ENCODE assay signal across 21 mouse cellular contexts in the genomic region with DNA sequence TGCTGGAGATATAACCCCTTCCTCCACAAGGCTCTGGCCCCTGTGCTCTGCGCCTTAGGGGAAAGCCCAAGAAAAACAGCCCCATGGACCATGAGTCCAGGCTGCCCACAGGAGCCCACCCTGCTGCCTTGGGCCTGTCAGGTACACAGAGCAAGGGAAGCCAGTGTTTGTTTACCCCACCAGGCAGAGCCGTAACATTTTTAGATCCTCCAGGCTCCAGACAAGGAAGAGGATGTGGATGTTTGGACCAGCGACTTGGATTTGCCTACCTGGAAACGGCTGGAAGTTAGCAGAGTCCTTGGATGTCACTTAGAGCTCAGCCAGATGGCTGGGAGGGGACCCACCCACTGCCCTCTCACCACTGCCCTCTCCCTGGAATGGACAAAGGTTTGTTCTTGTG. TPM values are rescaled to one million over a fixed set of nuclear protein-coding genes. Genes with fewer than 3 reads are reported as not detected.
DNase-seq lines count a peak whose midpoint lies in the region; ATAC-seq and TF ChIP-seq lines count a peak whose summit lies in the region.
"Had no signal": no experiment of that assay in that cellular context is flagged by ENCODE, and none has a peak within 500 bp of the region (broad histone marks: within the 10 kb centered on the region; RNA-seq: fewer than 3 reads in every experiment).

No protein-coding gene starts in this region.

- TF ChIP-seq POLR2A in cortical plate, adult 2 months (IDR thresholded peaks at IDR 0.05; ENCODE audit: extremely low read depth, insufficient read depth, low read length): no peak

- no peak overlapping the region for H3K27ac ChIP-seq in forebrain, embryonic 12.5 days
- H3K27ac ChIP-seq in forebrain, postnatal 0 days (ENCODE audit: low read depth, low read length): no peak overlapping the region
- H3K27ac ChIP-seq in hindbrain, embryonic 10.5 days: 0 out of 2 replicates have a peak overlapping the region, but pooled peaks have one; percentile 2
- no peak overlapping the region for H3K27ac ChIP-seq in hindbrain, embryonic 14.5 days
- peak overlapping the region; percentile 50 for H3K27ac ChIP-seq in lung, embryonic 16.5 days (ENCODE audit: low read length)
- 0 out of 2 replicates have a peak overlapping the region, but pooled peaks have one; percentile 4 for H3K27ac ChIP-seq in cortical plate, adult 2 months (ENCODE audit: insufficient read depth, low read length)
- H3K27ac ChIP-seq: embryonic facial prominence, embryonic 15.5 days; heart, embryonic 15.5 days; liver, embryonic 12.5 days; stomach, embryonic 15.5 days had no signal

- H3K4me1 ChIP-seq in forebrain, embryonic 12.5 days: peaks cover 10% of the 10 kb centered on the region
- H3K4me1 ChIP-seq in forebrain, postnatal 0 days (ENCODE audit: insufficient read depth): 0 out of 2 replicates have a peak, but pooled peaks cover 6% of the 10 kb centered on the region
- H3K4me1 ChIP-seq in hindbrain, embryonic 10.5 days (replicated peaks): peaks cover 30% of the 10 kb centered on the region
- peaks cover 10% of the 10 kb centered on the region for H3K4me1 ChIP-seq in hindbrain, embryonic 14.5 days (replicated peaks; ENCODE audit: control insufficient read depth, insufficient read depth, low read length)
- H3K4me1 ChIP-seq in lung, embryonic 16.5 days (replicated peaks; ENCODE audit: control insufficient read depth, insufficient read depth, low read length): peaks cover 11% of the 10 kb centered on the region
- peaks cover 5% of the 10 kb centered on the region for H3K4me1 ChIP-seq in cortical plate, adult 2 months (ENCODE audit: control insufficient read depth, insufficient read depth, low read length)

- no peak overlapping the region for H3K4me2 ChIP-seq in forebrain, embryonic 12.5 days
- H3K4me2 ChIP-seq in forebrain, postnatal 0 days (ENCODE audit: low read depth): no peak overlapping the region
- H3K4me2 ChIP-seq in hindbrain, embryonic 14.5 days (replicated peaks): no peak overlapping the region
- no peak overlapping the region for H3K4me2 ChIP-seq in lung, embryonic 16.5 days (ENCODE audit: low read depth, low read length)
- H3K4me2 ChIP-seq: embryonic facial prominence, embryonic 15.5 days; heart, embryonic 15.5 days; limb, embryonic 12.5 days; liver, embryonic 12.5 days; stomach, embryonic 15.5 days had no signal

- WGBS in forebrain, embryonic 12.5 days: 68% methylated on average over 4 of the region's 4 CpGs
- 64% methylated on average over 4 of the region's 4 CpGs for WGBS in forebrain, postnatal 0 days
- 61% methylated on average over 4 of the region's 4 CpGs for WGBS in hindbrain, embryonic 10.5 days
- 72% methylated on average over 4 of the region's 4 CpGs for WGBS in hindbrain, embryonic 14.5 days
- 39% methylated on average over 4 of the region's 4 CpGs for WGBS in lung, embryonic 16.5 days

- TF ChIP-seq CTCF in forebrain, postnatal 0 days (IDR thresholded peaks at IDR 0.05; ENCODE audit: low read depth): no peak
- TF ChIP-seq CTCF in cortical plate, adult 2 months (IDR thresholded peaks at IDR 0.05; ENCODE audit: extremely low read depth, insufficient read depth, low read length): no peak

- H3K27me3 ChIP-seq in forebrain, embryonic 12.5 days: peaks cover 31% of the 10 kb centered on the region
- H3K27me3 ChIP-seq in forebrain, postnatal 0 days (ENCODE audit: insufficient read depth, low read length): peaks cover 4% of the 10 kb centered on the region; the same call in 1 of the 2 replicates
- peaks cover 54% of the 10 kb centered on the region for H3K27me3 ChIP-seq in hindbrain, embryonic 10.5 days (ENCODE audit: insufficient read depth, poor library complexity, severe bottlenecking)
- peaks cover 25% of the 10 kb centered on the region for H3K27me3 ChIP-seq in hindbrain, embryonic 14.5 days (ENCODE audit: control insufficient read depth, insufficient read depth, low read length)
- peaks cover 14% of the 10 kb centered on the region for H3K27me3 ChIP-seq in lung, embryonic 16.5 days (ENCODE audit: control insufficient read depth, insufficient read depth, low read depth, low read length)
- H3K27me3 ChIP-seq: Patski had no signal

- H3K9me3 ChIP-seq in forebrain, embryonic 12.5 days: no peaks in the 10 kb centered on the region
- no peaks in the 10 kb centered on the region for H3K9me3 ChIP-seq in forebrain, postnatal 0 days (ENCODE audit: low read length)
- H3K9me3 ChIP-seq in hindbrain, embryonic 10.5 days: no peaks in the 10 kb centered on the region
- no peaks in the 10 kb centered on the region for H3K9me3 ChIP-seq in hindbrain, embryonic 14.5 days (ENCODE audit: control insufficient read depth, low read length)
- H3K9me3 ChIP-seq in lung, embryonic 16.5 days (ENCODE audit: control insufficient read depth, low read length): no peaks in the 10 kb centered on the region
- H3K9me3 ChIP-seq: embryonic facial prominence, embryonic 15.5 days; heart, embryonic 15.5 days; limb, embryonic 12.5 days; liver, embryonic 12.5 days; stomach, embryonic 15.5 days had no signal

- H3K4me3 ChIP-seq in forebrain, embryonic 12.5 days (replicated peaks): no peak overlapping the region
- no peak overlapping the region for H3K4me3 ChIP-seq in forebrain, postnatal 0 days (ENCODE audit: low read depth, low read length)
- no peak overlapping the region for H3K4me3 ChIP-seq in hindbrain, embryonic 10.5 days
- H3K4me3 ChIP-seq in hindbrain, embryonic 14.5 days (replicated peaks; ENCODE audit: low read length): no peak overlapping the region
- H3K4me3 ChIP-seq in lung, embryonic 16.5 days (ENCODE audit: low read length): no peak overlapping the region
- H3K4me3 ChIP-seq in cortical plate, adult 2 months (ENCODE audit: insufficient read depth, low read length): no peak overlapping the region
- H3K4me3 ChIP-seq: embryonic facial prominence, embryonic 15.5 days; heart, embryonic 15.5 days; limb, embryonic 12.5 days; liver, embryonic 12.5 days; stomach, embryonic 15.5 days had no signal

- no peaks in the 10 kb centered on the region for H3K36me3 ChIP-seq in forebrain, embryonic 12.5 days (replicated peaks)
- no peaks in the 10 kb centered on the region for H3K36me3 ChIP-seq in forebrain, postnatal 0 days (ENCODE audit: insufficient read depth)
- no peaks in the 10 kb centered on the region for H3K36me3 ChIP-seq in hindbrain, embryonic 10.5 days
- H3K36me3 ChIP-seq in hindbrain, embryonic 14.5 days (replicated peaks; ENCODE audit: control insufficient read depth, insufficient read depth): no peaks in the 10 kb centered on the region
- no peaks in the 10 kb centered on the region for H3K36me3 ChIP-seq in lung, embryonic 16.5 days (ENCODE audit: control insufficient read depth, insufficient read depth, low read length)
- H3K36me3 ChIP-seq: embryonic facial prominence, embryonic 15.5 days; heart, embryonic 15.5 days; limb, embryonic 12.5 days; liver, embryonic 12.5 days; stomach, embryonic 15.5 days had no signal

- H3K9ac ChIP-seq in forebrain, embryonic 12.5 days: 0 out of 2 replicates have a peak overlapping the region, but pooled peaks have one; percentile 12
- no peak overlapping the region for H3K9ac ChIP-seq in forebrain, postnatal 0 days
- no peak overlapping the region for H3K9ac ChIP-seq in hindbrain, embryonic 14.5 days
- H3K9ac ChIP-seq in lung, embryonic 16.5 days (ENCODE audit: low read length): no peak overlapping the region
- H3K9ac ChIP-seq: embryonic facial prominence, embryonic 15.5 days; heart, embryonic 15.5 days; limb, embryonic 12.5 days; liver, embryonic 12.5 days; stomach, embryonic 15.5 days had no signal

- no peak for ATAC-seq in forebrain, embryonic 12.5 days (ENCODE audit: low FRiP score)
- no peak for ATAC-seq in forebrain, postnatal 0 days
- no peak for ATAC-seq in hindbrain, embryonic 14.5 days (ENCODE audit: low FRiP score)
- ATAC-seq in lung, embryonic 16.5 days (ENCODE audit: low read depth): peak; percentile 42; the same call in 1 of the 2 replicates
- ATAC-seq: CD4-positive, CD25-positive, alpha-beta regulatory T cell, adult 4 months; inflammation-experienced regulatory T-cells, adult 6 months; liver, embryonic 12.5 days; Patski had no signal

- DNase-seq in forebrain, postnatal 0 days: no peak
- no peak for DNase-seq in hindbrain, embryonic 10.5 days (ENCODE audit: low spot score)
- DNase-seq in hindbrain, embryonic 14.5 days (ENCODE audit: low spot score): no peak
- no peak for DNase-seq in lung, postnatal 4 days
- DNase-seq in cerebellum, postnatal 14 days: no peak
- DNase-seq: adrenal gland, postnatal 14 days; cerebellum, adult 11-12 months; kidney, adult 2 months; kidney, postnatal 14 days; lung, postnatal 10 days had no signal

RNA-seq across cellular contexts. Expression of a gene that starts 4.8 kb away (rescaled TPM):
- polyA plus RNA-seq in forebrain, embryonic 12.5 days (2016; fragmentation: Nextera tagmentation; extraction: Ambion mirVana): 2.1 and 2.3 TPM in 2 replicates
- total RNA-seq in forebrain, postnatal 0 days (2014; rRNA removed): 13.2 and 17.8 TPM in 2 replicates
- 4.6 and 7.6 TPM in 2 replicates for polyA plus RNA-seq in forebrain, postnatal 0 days (2015; fragmentation: Nextera tagmentation; extraction: Ambion mirVana)
- polyA plus RNA-seq in hindbrain, embryonic 10.5 days (2016; fragmentation: Nextera tagmentation; extraction: Ambion mirVana): 1.6 and 1.8 TPM in 2 replicates
- polyA plus RNA-seq in hindbrain, embryonic 14.5 days (2014; fragmentation: Nextera tagmentation; extraction: Ambion mirVana): 7.3 and 7.5 TPM in 2 replicates
- 7.2 and 7.7 TPM in 2 replicates for polyA plus RNA-seq in lung, embryonic 16.5 days (2015; fragmentation: Nextera tagmentation; extraction: Ambion mirVana)
- 32.2 and 34.5 TPM in 2 replicates for polyA plus RNA-seq in cortical plate, adult 2 months (2012; rRNA removed)

RNA-seq across cellular contexts. Expression of a gene that starts 48.7 kb away (rescaled TPM):
- polyA plus RNA-seq in forebrain, embryonic 12.5 days (2016; fragmentation: Nextera tagmentation; extraction: Ambion mirVana): 3.3 and 3.6 TPM in 2 replicates
- 6.4 and 11.1 TPM in 2 replicates for total RNA-seq in forebrain, postnatal 0 days (2014; rRNA removed)
- polyA plus RNA-seq in forebrain, postnatal 0 days (2015; fragmentation: Nextera tagmentation; extraction: Ambion mirVana): 2.4 and 3.1 TPM in 2 replicates
- 2.4 and 2.9 TPM in 2 replicates for polyA plus RNA-seq in hindbrain, embryonic 10.5 days (2016; fragmentation: Nextera tagmentation; extraction: Ambion mirVana)
- polyA plus RNA-seq in hindbrain, embryonic 14.5 days (2014; fragmentation: Nextera tagmentation; extraction: Ambion mirVana): 3.2 and 4.0 TPM in 2 replicates
- polyA plus RNA-seq in lung, embryonic 16.5 days (2015; fragmentation: Nextera tagmentation; extraction: Ambion mirVana): 3.1 and 4.3 TPM in 2 replicates
- polyA plus RNA-seq in cortical plate, adult 2 months (2012; rRNA removed): 58.4 and 62.6 TPM in 2 replicates

Comparison
In these comparisons a context has a peak if more than half of its experiments do, and no peak if none do; other contexts are left out.
1. H3K27ac ChIP-seq: peak in hindbrain, embryonic 10.5 days (single experiment), lung, embryonic 16.5 days (single experiment) and cortical plate, adult 2 months (single experiment); none in forebrain, embryonic 12.5 days (single experiment), forebrain, postnatal 0 days (single experiment) and hindbrain, embryonic 14.5 days (single experiment).
2. RNA of a gene that starts 48.7 kb away (polyA plus RNA-seq): 58.4 to 62.6 TPM in cortical plate, adult 2 months; 3.2 to 4.0 TPM in hindbrain, embryonic 14.5 days, 3.3 to 3.6 TPM in forebrain, embryonic 12.5 days, 2.4 to 3.1 TPM in forebrain, postnatal 0 days, 3.1 to 4.3 TPM in lung, embryonic 16.5 days and 2.4 to 2.9 TPM in hindbrain, embryonic 10.5 days; every median in the first group is over 10 times any median in the second.